Mouse (Mus musculus): ENCODE data around the gene Mpped2.

The Mpped2 gene

GRCm38 (mm10) chr2:106705664-106706063 lies 12.6 kb downstream of the Mpped2 start:
- DNase-seq (ENCODE audit: low spot score in 2 of 2), result no peak

DNA sequence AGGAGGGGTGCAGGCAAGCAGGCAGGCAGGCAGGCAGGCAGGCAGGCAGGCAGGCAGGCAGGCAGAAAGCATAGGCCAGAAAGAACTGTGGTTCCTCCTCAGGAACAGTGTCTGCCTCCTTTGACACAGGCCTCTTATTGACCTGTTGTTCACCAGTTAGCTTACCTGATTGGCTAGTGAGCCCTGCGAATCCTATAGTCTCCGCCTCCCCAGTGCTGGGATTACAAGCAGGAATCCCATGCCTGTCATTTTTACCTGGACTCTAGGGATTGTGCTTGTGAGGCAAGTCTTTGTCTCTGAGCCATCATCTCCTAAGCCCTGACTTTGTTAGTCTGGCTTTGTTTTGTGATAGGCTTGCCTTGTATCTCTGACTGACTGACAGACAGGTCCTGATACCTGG lies 14.1 kb downstream of the Mpped2 start:
- DNase-seq (ENCODE audit: low spot score in 2 of 2), result no peak

DNA sequence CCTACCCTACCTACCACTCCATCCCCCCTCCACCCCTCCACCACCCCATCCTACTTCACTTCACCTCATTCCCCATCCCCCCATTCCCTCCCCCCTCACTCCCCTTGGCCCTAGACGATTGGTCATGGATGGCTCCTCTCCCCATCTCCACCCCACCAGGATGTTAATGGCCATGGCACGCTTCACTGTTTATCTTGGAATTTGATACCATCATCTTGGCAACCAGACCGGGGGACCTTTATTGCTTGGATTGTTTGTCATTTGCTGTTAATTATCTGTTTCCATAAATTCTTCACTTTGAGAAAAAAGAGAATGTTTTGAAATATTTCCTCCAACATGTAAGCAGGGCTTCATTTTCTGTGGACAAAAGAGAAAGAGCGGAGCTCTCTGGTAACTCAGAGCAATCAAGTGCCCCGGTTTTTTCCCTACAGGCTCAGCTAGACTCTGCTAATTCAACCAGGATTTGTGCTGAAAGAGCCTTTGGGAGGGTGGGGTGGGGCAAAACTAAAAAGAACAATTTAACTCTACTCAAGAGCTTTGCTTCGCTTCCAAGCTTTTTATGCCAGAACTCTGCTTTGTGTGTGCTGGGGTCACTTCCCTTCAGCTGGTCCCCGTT lies 17.9 kb downstream of the Mpped2 start:
- DNase-seq (ENCODE audit: low spot score in 2 of 2), result no peak

- no peak for DNase-seq (ENCODE audit: low spot score in 2 of 2)
Measured at GRCm38 (mm10) chr2:106711506-106711905, 18.4 kb downstream of the Mpped2 start.

GRCm38 (mm10) chr2:106713151-106713550 lies 20.1 kb downstream of the Mpped2 start:
- no peak for DNase-seq (ENCODE audit: low spot score in 2 of 2)

- DNase-seq (ENCODE audit: low spot score in 2 of 2), result no peak
Measured at GRCm38 (mm10) chr2:106715674-106716364, 22.8 kb downstream of the Mpped2 start.

DNA sequence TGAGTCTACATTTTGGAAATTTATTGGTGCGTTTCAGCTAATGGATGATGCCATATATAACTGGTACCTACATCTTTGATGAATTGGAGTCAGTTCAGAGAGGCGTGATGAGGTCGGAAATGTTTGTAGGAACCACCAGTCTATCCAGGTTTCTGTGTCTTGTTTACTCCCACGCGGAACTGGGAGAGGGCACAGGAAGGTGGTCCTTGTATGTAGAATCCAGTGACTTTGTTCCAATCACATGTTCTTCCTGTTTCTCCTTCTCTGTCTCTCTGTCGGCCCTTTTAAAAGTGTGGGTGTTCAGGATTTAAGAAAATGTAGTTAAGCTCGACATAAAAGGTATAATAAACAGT lies 23.3 kb downstream of the Mpped2 start:
- no peak for DNase-seq (ENCODE audit: low spot score in 2 of 2)

DNA sequence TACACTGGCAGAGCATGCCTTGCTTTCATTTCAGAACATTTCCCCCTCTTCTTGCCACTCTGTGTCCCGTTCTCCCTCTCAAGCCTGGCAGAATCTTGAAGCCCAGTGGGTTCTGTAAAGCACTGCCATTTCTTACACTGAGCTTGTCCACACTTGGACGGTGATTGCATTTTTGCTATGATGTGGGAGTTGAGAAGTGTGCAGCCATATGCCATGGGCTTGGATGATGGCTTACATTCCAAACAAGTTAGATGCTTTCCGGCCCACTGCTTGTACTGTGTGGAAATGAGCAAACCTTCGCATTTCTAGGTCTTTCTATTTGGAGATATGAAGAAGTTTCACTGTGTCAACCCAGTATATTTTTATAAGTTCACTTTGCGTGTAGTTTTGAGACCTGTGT lies 25.8 kb downstream of the Mpped2 start:
- DNase-seq (ENCODE audit: low spot score in 2 of 2), result no peak

- DNase-seq (ENCODE audit: low spot score in 2 of 2), result no peak
Measured at GRCm38 (mm10) chr2:106719434-106719833, 26.4 kb downstream of the Mpped2 start.

DNA sequence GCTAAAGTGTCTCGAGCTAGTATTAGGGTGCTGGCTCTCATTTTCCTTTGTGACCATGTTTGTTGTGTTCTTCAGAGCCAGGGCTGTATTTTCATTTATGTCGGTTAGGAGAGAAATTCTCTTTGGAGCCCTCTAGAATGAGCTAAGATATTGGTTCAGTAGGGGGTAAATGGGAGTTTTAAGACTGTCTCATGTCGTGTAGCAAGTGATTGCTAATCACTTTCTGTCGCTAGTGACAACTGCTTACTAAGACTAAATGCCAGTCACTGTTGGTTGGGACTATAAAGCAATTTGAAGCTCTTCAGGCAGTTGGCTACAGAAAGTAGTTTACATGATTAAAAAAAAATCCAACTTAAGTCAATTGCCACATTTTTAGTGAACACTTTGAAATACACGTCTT lies 27.6 kb downstream of the Mpped2 start:
- DNase-seq (ENCODE audit: low spot score in 2 of 2), result no peak

DNA sequence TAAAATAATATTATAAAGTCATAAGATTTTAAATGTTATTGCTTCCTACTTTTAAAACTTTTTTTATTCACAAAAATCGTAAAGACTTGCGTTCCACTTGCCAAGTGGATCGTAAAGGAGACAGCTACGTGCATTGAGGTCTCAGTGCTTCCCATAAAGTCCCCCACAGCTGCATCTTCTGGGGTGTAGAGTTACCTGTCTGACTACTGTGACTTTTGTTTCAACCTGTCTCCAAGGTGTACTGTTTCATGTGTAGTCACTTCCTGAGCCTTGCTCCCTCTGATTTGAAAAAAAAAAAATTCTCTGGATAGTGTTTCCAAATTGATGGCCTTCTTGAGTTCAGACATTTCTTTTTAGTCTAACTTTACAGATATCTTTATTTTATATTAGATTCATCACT lies 29.0 kb downstream of the Mpped2 start:
- no peak for DNase-seq (ENCODE audit: low spot score in 2 of 2)

DNA sequence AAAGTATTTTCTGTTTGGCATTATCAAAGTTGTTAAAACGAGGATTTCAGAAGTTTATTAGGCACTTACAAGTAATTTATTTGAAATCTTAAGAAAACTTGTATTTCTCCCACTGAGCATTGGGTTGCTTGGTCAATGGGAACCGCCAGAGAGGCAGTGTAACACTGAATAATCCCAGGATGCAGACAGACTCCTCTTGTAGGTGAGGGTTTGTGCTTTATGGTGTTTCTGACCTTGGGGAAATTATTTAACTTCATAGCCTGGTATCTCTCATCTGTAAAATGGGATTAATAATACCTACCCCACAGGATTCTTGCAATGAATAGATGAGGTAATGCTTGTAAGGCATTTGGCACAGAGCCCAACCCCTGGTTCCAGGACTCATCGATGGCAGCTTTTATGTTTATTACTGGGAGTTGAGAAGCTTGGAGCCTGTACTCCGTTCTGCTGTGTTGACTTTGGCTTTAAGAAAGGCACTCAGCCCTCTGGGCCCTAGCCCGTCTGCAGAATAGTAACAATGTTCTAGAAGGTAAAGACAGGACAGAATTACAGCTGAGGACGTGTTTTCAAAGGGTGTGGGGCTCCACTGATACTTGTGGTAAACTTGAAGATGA lies 37.0 kb downstream of the Mpped2 start:
- DNase-seq (ENCODE audit: low spot score in 2 of 2), result no peak

GRCm38 (mm10) chr2:106730608-106731007 lies 37.5 kb downstream of the Mpped2 start:
- DNase-seq (ENCODE audit: low spot score in 2 of 2), result no peak

GRCm38 (mm10) chr2:106731478-106731877 lies 38.4 kb downstream of the Mpped2 start:
- DNase-seq (ENCODE audit: low spot score in 2 of 2), result no peak

- no peak for DNase-seq (ENCODE audit: low spot score in 2 of 2)
Measured at GRCm38 (mm10) chr2:106732171-106732570, 39.1 kb downstream of the Mpped2 start.

DNA sequence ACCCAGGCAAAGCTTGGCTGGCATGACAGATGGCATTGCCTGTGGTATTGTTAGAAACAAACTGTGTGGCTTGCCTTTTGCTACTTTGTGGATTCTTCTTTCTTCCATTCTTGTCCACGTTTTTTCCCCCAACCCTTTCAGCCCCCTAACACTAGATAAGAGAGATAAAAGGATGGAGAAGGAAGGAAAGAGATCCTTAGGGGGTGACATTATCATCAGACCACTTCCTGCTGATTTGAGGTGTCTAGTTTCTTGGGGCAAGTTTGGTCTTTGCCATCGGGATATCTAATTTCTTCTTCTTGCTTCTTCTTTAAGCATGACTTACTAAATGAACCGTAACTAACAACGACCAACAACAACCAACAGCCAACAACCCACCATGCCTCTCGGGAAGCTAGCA lies 40.3 kb downstream of the Mpped2 start:
- DNase-seq (ENCODE audit: low spot score in 2 of 2), result no peak

- no peak for DNase-seq (ENCODE audit: low spot score in 2 of 2)
Measured at GRCm38 (mm10) chr2:106734004-106734403, 40.9 kb downstream of the Mpped2 start.

DNA sequence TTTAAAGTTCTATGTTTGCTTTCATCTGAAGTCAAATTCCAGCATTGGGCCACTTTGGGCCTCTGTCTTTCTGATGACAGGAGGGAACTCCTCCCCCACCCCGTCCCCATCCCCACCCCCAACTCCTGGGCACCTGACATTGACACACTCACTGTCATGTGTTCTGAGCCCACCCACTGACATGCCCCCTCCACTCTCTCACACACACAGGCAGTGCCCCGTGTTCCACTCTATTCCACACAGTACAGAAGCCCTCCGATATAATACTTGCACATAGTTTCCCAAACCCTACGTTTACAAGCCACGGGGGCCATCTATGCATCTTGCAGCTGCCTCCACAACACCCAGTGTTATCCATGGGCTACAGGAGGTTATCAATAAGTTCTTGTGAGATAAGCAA lies 42.1 kb downstream of the Mpped2 start:
- no peak for DNase-seq (ENCODE audit: low spot score in 2 of 2)

GRCm38 (mm10) chr2:106735792-106736359 lies 42.8 kb downstream of the Mpped2 start:
- DNase-seq (ENCODE audit: low spot score in 2 of 2), result no peak

GRCm38 (mm10) chr2:106738951-106739350 lies 45.9 kb downstream of the Mpped2 start:
- no peak for DNase-seq (ENCODE audit: low spot score in 2 of 2)

- DNase-seq (ENCODE audit: low spot score in 2 of 2), result no peak
Measured at GRCm38 (mm10) chr2:106744086-106744485, 51.0 kb downstream of the Mpped2 start.

- DNase-seq (ENCODE audit: low spot score in 2 of 2), result no peak
Measured at GRCm38 (mm10) chr2:106744601-106745000, 51.5 kb downstream of the Mpped2 start.

DNA sequence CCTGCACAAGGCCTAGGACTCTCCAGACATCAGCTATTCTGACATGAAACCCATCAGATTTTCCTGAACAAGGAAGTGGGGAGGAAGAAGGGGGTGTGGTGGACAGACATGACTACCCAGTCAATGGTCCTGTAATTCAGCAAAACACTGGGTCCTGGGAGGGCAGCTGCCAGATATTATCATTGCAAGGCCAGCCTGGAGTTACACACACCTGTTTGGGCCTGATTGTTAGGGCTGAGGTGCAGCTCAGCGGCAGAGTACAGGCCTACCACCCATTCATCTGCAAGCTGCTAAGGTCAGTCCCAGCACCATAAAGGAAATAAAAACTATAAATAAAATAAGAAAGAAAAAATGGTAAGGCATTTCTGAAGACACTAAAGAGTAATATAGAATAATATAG lies 52.3 kb downstream of the Mpped2 start:
- no peak for DNase-seq (ENCODE audit: low spot score in 2 of 2)
